Mouse (Mus musculus) limb, embryonic 13.5 days (tissue): ENCODE measurements around the gene Htra1. TPM values are rescaled to one million over a fixed set of nuclear protein-coding genes. Genes with fewer than 3 reads are reported as not detected.

ENCODE experiments used
- ATAC-seq: fragments of 200-750 bp; cut with Nextera tagmentation; 2 replicates; pipeline ENCODE4 v1.8.0; 2017; ENCODE audit warnings: low read depth, moderate number of reproducible peaks, moderate TSS enrichment; ENCODE audit not compliant: low FRiP score
- H3K27ac ChIP-seq: fragments of 300-500 bp; sonication (generic); 2 replicates; pipeline ENCODE4 v1.5.1; 2015; ENCODE audit warnings: inconsistent platforms, mild to moderate bottlenecking, moderate library complexity
- H3K27me3 ChIP-seq: fragments of 300-500 bp; sonication (generic); 2 replicates; pipeline ENCODE4 v1.6.1; 2015; ENCODE audit warnings: mild to moderate bottlenecking, inconsistent platforms
- H3K36me3 ChIP-seq: fragments of 300-500 bp; sonication (generic); 2 replicates; pipeline ENCODE4 v1.6.1; 2015; ENCODE audit warnings: inconsistent platforms, mild to moderate bottlenecking, moderate library complexity
- H3K4me1 ChIP-seq: fragments of 300-500 bp; sonication (generic); 2 replicates; pipeline ENCODE4 v1.6.1; 2015; ENCODE audit warnings: inconsistent platforms
- H3K4me2 ChIP-seq: fragments of 300-500 bp; sonication (generic); replicated peaks from 2 replicates; pipeline ENCODE4 v1.6.1; 2015; ENCODE audit warnings: inconsistent platforms, mild to moderate bottlenecking, moderate library complexity
- H3K4me3 ChIP-seq: fragments of 300-500 bp; sonication (generic); 2 replicates; pipeline ENCODE4 v1.5.1; 2015; ENCODE audit warnings: moderate library complexity, mild to moderate bottlenecking, inconsistent platforms
- H3K9ac ChIP-seq: fragments of 300-500 bp; sonication (generic); 2 replicates; pipeline ENCODE4 v1.6.1; 2015; ENCODE audit warnings: mild to moderate bottlenecking, inconsistent platforms
- H3K9me3 ChIP-seq: fragments of 300-500 bp; sonication (generic); 2 replicates; pipeline ENCODE4 v1.6.1; 2016; ENCODE audit warnings: inconsistent platforms
- WGBS: fragments of 180-500 bp; shearing (Covaris S2); methylation state at CpG from one replicate; pipeline ENCODE4 v1.1.7; 2015; 5-methylcytosine and 5-hydroxymethylcytosine counted together
- polyA plus RNA-seq: library from polyadenylated mRNA; unstranded; fragments of >200 nt; fragmentation: Nextera tagmentation; extraction: Ambion mirVana; gene quantifications from 2 replicates; pipeline ENCODE4 v1.2.1, GENCODE M21; 2015

The Htra1 gene
- polyA plus RNA-seq, 1 experiment from 2014 or later: 87.6 TPM

GRCm38 (mm10) chr7:130937266-130937841 lies 1.4 kb downstream of the Htra1 start:
- WGBS: 21% methylated on average over 12 of the region's 12 CpGs

GRCm38 (mm10) chr7:130938005-130938404 lies 2.1 kb downstream of the Htra1 start:
- peak overlapping the region; percentile 59 for H3K4me3 ChIP-seq

More at GRCm38 (mm10) chr7:130937266-130937841, 1.4 kb downstream of the Htra1 start:
- Histone ChIP-seq H3K4me2 (peak overlapping the region; percentile 85), H3K4me1 (peaks cover 36% of the 10 kb centered on the region), H3K27me3 (peaks cover 78% of the 10 kb centered on the region), H3K36me3 (no peaks in the 10 kb centered on the region), H3K27ac (no peak overlapping the region), H3K9ac (peak overlapping the region; percentile 67; the same call in 1 of the 2 replicates), H3K4me3 (peak overlapping the region; percentile 59), H3K9me3 (no peaks in the 10 kb centered on the region)
- ATAC-seq: no peak

GRCm38 (mm10) chr7:130938896-130939295 lies 3.0 kb downstream of the Htra1 start:
- H3K4me1 ChIP-seq: peaks cover 36% of the 10 kb centered on the region
- no peak for ATAC-seq
- no peaks in the 10 kb centered on the region for H3K36me3 ChIP-seq
- 0 out of 2 replicates have a peak overlapping the region, but pooled peaks have one; percentile 16 for H3K4me2 ChIP-seq
- H3K27ac ChIP-seq: no peak overlapping the region
- H3K4me3 ChIP-seq: no peak overlapping the region
- H3K9ac ChIP-seq: no peak overlapping the region
- no peaks in the 10 kb centered on the region for H3K9me3 ChIP-seq
- 89% methylated on average over 8 of the region's 8 CpGs for WGBS
- peaks cover 65% of the 10 kb centered on the region for H3K27me3 ChIP-seq

More at GRCm38 (mm10) chr7:130938005-130938404, 2.1 kb downstream of the Htra1 start:
- peaks cover 36% of the 10 kb centered on the region for H3K4me1 ChIP-seq
- no peaks in the 10 kb centered on the region for H3K36me3 ChIP-seq
- 70% methylated on average over 4 of the region's 4 CpGs for WGBS
- no peak overlapping the region for H3K9ac ChIP-seq
- no peak overlapping the region for H3K27ac ChIP-seq
- peak overlapping the region; percentile 85 for H3K4me2 ChIP-seq
- H3K27me3 ChIP-seq: peaks cover 74% of the 10 kb centered on the region
- H3K9me3 ChIP-seq: no peaks in the 10 kb centered on the region
- no peak for ATAC-seq

DNA sequence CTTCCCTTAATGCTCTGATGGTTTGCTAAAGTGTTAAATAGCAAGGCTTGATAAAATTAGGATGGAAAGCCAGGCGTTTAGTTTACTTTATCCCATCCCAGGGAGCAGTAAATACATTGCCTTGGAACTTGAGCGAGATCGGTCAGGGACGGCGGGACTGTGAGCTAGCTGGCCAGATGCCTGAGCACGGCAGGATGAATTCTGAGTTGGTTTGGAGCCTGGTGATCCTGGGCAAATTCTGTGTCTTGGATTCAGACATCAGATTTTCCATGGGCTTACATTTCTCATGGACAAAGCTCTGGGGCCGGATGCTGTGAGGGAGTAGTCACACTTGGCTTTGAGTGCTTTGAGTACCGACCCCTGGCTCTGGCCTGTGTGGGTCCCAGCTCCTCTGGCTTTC lies 4.8 kb downstream of the Htra1 start:
- Histone ChIP-seq H3K27ac (no peak overlapping the region), H3K4me3 (no peak overlapping the region), H3K4me1 (peaks cover 26% of the 10 kb centered on the region), H3K27me3 (peaks cover 47% of the 10 kb centered on the region), H3K4me2 (no peak overlapping the region), H3K36me3 (no peaks in the 10 kb centered on the region), H3K9me3 (no peaks in the 10 kb centered on the region), H3K9ac (no peak overlapping the region)
- no peak for ATAC-seq
- 67% methylated on average over 8 of the region's 8 CpGs for WGBS

GRCm38 (mm10) chr7:130943280-130943895 lies 7.5 kb downstream of the Htra1 start:
- no peaks in the 10 kb centered on the region for H3K9me3 ChIP-seq

GRCm38 (mm10) chr7:130944766-130945475 lies 9.0 kb downstream of the Htra1 start:
- Histone ChIP-seq H3K9me3 (no peaks in the 10 kb centered on the region), H3K4me1 (peaks cover 19% of the 10 kb centered on the region), H3K36me3 (no peaks in the 10 kb centered on the region), H3K9ac (no peak overlapping the region), H3K27ac (no peak overlapping the region), H3K27me3 (peaks cover 5% of the 10 kb centered on the region), H3K4me3 (no peak overlapping the region), H3K4me2 (no peak overlapping the region)
- 85% methylated on average over 11 of the region's 11 CpGs for WGBS
- no peak for ATAC-seq

More at GRCm38 (mm10) chr7:130943280-130943895, 7.5 kb downstream of the Htra1 start:
- H3K9ac ChIP-seq: no peak overlapping the region
- H3K4me3 ChIP-seq: no peak overlapping the region
- 89% methylated on average over 9 of the region's 9 CpGs for WGBS
- H3K27ac ChIP-seq: no peak overlapping the region
- no peaks in the 10 kb centered on the region for H3K36me3 ChIP-seq
- no peak overlapping the region for H3K4me2 ChIP-seq
- H3K27me3 ChIP-seq: peaks cover 20% of the 10 kb centered on the region
- no peak for ATAC-seq
- H3K4me1 ChIP-seq: peaks cover 8% of the 10 kb centered on the region; the same call in 1 of the 2 replicates

DNA sequence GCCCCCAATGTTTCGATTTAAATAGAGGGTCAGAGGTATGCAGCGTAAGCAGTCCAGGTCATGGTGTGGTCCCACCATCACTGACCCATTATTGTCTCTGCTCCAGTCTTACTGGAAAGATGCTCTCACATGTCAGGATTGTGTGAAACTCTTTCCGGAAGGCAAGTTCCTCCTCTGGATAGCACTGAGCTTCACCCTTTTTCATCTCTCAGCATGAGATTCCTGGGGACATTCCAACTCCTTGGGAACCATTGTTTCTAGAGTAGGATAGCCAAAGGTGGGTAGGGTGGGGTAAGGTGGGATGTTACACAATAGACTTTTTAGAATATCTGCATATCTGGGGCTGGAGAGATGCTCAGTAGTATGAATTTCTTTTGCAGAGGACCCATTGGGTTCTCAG lies 9.8 kb downstream of the Htra1 start:
- WGBS: 93% methylated on average over 3 of the region's 3 CpGs
- H3K36me3 ChIP-seq: no peaks in the 10 kb centered on the region
- H3K9ac ChIP-seq: no peak overlapping the region
- H3K27ac ChIP-seq: no peak overlapping the region
- H3K4me1 ChIP-seq: peaks cover 14% of the 10 kb centered on the region
- no peaks in the 10 kb centered on the region for H3K9me3 ChIP-seq
- no peak overlapping the region for H3K4me2 ChIP-seq
- no peak overlapping the region for H3K4me3 ChIP-seq
- no peak for ATAC-seq
- H3K27me3 ChIP-seq: no peaks in the 10 kb centered on the region

- no peak for ATAC-seq
- no peak overlapping the region for H3K4me2 ChIP-seq
- 80% methylated on average over 12 of the region's 12 CpGs for WGBS
Measured at GRCm38 (mm10) chr7:130946303-130946702, 10.4 kb downstream of the Htra1 start.

GRCm38 (mm10) chr7:130948563-130949208 lies 12.8 kb downstream of the Htra1 start:
- Histone ChIP-seq H3K27me3 (no peaks in the 10 kb centered on the region), H3K9ac (no peak overlapping the region), H3K9me3 (no peaks in the 10 kb centered on the region), H3K36me3 (no peaks in the 10 kb centered on the region), H3K27ac (no peak overlapping the region), H3K4me1 (peaks cover 14% of the 10 kb centered on the region), H3K4me3 (no peak overlapping the region), H3K4me2 (no peak overlapping the region)
- no peak for ATAC-seq
- 56% methylated on average over 5 of the region's 5 CpGs for WGBS

More at GRCm38 (mm10) chr7:130946303-130946702, 10.4 kb downstream of the Htra1 start:
- peaks cover 14% of the 10 kb centered on the region for H3K4me1 ChIP-seq
- H3K36me3 ChIP-seq: no peaks in the 10 kb centered on the region
- H3K9me3 ChIP-seq: no peaks in the 10 kb centered on the region
- no peak overlapping the region for H3K4me3 ChIP-seq
- H3K27me3 ChIP-seq: no peaks in the 10 kb centered on the region
- H3K27ac ChIP-seq: no peak overlapping the region
- H3K9ac ChIP-seq: no peak overlapping the region

GRCm38 (mm10) chr7:130949331-130949751 lies 13.4 kb downstream of the Htra1 start:
- Histone ChIP-seq H3K27me3 (no peaks in the 10 kb centered on the region), H3K9me3 (no peaks in the 10 kb centered on the region), H3K4me1 (peaks cover 14% of the 10 kb centered on the region), H3K4me2 (0 out of 2 replicates have a peak overlapping the region, but pooled peaks have one; percentile 9), H3K36me3 (no peaks in the 10 kb centered on the region), H3K27ac (peak overlapping the region; percentile 33), H3K4me3 (no peak overlapping the region), H3K9ac (no peak overlapping the region)
- peak; percentile 14; the same call in 1 of the 2 replicates for ATAC-seq
- 39% methylated on average over 8 of the region's 8 CpGs for WGBS

DNA sequence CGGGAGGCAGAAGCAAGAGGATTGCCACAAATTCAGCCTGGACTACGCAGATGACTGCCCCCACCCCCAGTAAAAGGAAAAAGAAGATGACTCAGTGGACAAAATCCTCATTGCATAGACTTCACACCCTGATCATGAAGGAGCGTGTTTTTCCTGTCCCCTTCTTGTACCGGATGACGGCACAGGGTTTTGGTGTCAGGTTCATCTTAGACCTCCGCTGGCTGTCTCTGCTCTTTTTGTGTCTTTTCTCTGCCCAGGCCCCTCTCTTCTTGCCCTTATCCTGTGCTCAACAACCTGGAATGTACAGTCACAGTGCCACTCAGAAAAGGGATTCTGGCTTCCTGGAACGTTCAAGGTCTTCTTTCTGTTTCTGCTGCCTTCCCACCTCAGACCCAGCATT lies 14.6 kb downstream of the Htra1 start:
- Histone ChIP-seq H3K27me3 (no peaks in the 10 kb centered on the region), H3K4me3 (no peak overlapping the region), H3K27ac (0 out of 2 replicates have a peak overlapping the region, but pooled peaks have one; percentile 15), H3K4me1 (peaks cover 14% of the 10 kb centered on the region), H3K4me2 (no peak overlapping the region), H3K9me3 (no peaks in the 10 kb centered on the region), H3K36me3 (no peaks in the 10 kb centered on the region), H3K9ac (no peak overlapping the region)
- no peak for ATAC-seq
- WGBS: 87% methylated on average over 7 of the region's 7 CpGs
